Mouse (Mus musculus): ENCODE data around the gene Spint2. TPM values are rescaled to one million over a fixed set of nuclear protein-coding genes. Genes with fewer than 3 reads are reported as not detected.
A peak's percentile ranks its signal among the peaks of the same experiment; 100 is the strongest.

Gene Spint2
- polyA plus RNA-seq, 1 experiment from 2014 or later: 309 TPM

- Histone ChIP-seq H3K4me3 (ENCODE audit: low read length) (no peak overlapping the region), H3K9ac (ENCODE audit: low read length) (no peak overlapping the region), H3K36me3 (ENCODE audit: control insufficient read depth, insufficient read depth, low read length) (no peaks in the 10 kb centered on the region), H3K9me3 (ENCODE audit: control insufficient read depth, low read length) (no peaks in the 10 kb centered on the region), H3K27me3 (ENCODE audit: control insufficient read depth, insufficient read depth, low read depth, low read length) (no peaks in the 10 kb centered on the region), H3K4me1 (replicated peaks; ENCODE audit: control insufficient read depth, insufficient read depth, low read length) (peaks cover 19% of the 10 kb centered on the region), H3K4me2 (ENCODE audit: low read depth, low read length) (no peak overlapping the region), H3K27ac (ENCODE audit: low read length) (peak overlapping the region; percentile 77)
- peak; percentile 78 for ATAC-seq (ENCODE audit: low read depth)
- WGBS: 41% methylated on average over 8 of the region's 8 CpGs
Observed at GRCm38 (mm10) chr7:29271687-29272465, 9.8 kb downstream of the Spint2 start.

GRCm38 (mm10) chr7:29270445-29270844 lies 11.3 kb downstream of the Spint2 start:
- Histone ChIP-seq H3K9ac (ENCODE audit: low read length) (no peak overlapping the region), H3K4me1 (replicated peaks; ENCODE audit: control insufficient read depth, insufficient read depth, low read length) (peaks cover 19% of the 10 kb centered on the region), H3K4me3 (ENCODE audit: low read length) (no peak overlapping the region), H3K27me3 (ENCODE audit: control insufficient read depth, insufficient read depth, low read depth, low read length) (no peaks in the 10 kb centered on the region), H3K4me2 (ENCODE audit: low read depth, low read length) (no peak overlapping the region), H3K36me3 (ENCODE audit: control insufficient read depth, insufficient read depth, low read length) (no peaks in the 10 kb centered on the region), H3K9me3 (ENCODE audit: control insufficient read depth, low read length) (no peaks in the 10 kb centered on the region), H3K27ac (ENCODE audit: low read length) (no peak overlapping the region)
- no peak for ATAC-seq (ENCODE audit: low read depth)
- 79% methylated on average over 4 of the region's 4 CpGs for WGBS

DNA sequence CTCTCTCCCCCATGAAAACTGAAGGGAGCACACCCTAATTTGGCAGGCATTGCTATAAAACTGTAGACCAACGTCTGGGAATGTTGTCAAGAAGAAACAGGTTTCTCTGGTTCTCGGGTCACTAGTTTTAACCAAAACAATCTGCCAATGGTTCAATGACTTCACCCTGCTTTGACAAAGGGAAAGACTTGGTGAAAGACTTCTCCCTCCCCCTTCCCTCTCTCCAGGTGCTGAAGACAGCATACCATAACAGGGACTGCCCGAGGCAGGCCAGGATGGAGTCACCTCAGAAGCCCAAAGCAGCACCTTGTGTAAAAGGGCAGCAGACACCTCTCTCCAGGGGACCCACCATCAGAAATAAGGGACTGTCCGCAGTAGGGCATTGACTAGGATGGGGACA lies 14.8 kb downstream of the Spint2 start:
- WGBS: 43% methylated on average over 4 of the region's 4 CpGs
- no peak for ATAC-seq (ENCODE audit: low read depth)
- H3K27ac ChIP-seq (ENCODE audit: low read length): no peak overlapping the region

GRCm38 (mm10) chr7:29265636-29266035 lies 16.1 kb downstream of the Spint2 start:
- no peaks in the 10 kb centered on the region for H3K9me3 ChIP-seq (ENCODE audit: control insufficient read depth, low read length)
- no peak overlapping the region for H3K27ac ChIP-seq (ENCODE audit: low read length)
- H3K9ac ChIP-seq (ENCODE audit: low read length): no peak overlapping the region
- no peaks in the 10 kb centered on the region for H3K36me3 ChIP-seq (ENCODE audit: control insufficient read depth, insufficient read depth, low read length)
- 69% methylated on average over 7 of the region's 7 CpGs for WGBS
- H3K4me2 ChIP-seq (ENCODE audit: low read depth, low read length): no peak overlapping the region
- H3K27me3 ChIP-seq (ENCODE audit: control insufficient read depth, insufficient read depth, low read depth, low read length): no peaks in the 10 kb centered on the region
- H3K4me1 ChIP-seq (replicated peaks; ENCODE audit: control insufficient read depth, insufficient read depth, low read length): peaks cover 5% of the 10 kb centered on the region; the same call in 1 of the 2 replicates
- no peak for ATAC-seq (ENCODE audit: low read depth)
- H3K4me3 ChIP-seq (ENCODE audit: low read length): no peak overlapping the region

More for the DNA sequence above, 14.8 kb downstream of the Spint2 start:
- no peaks in the 10 kb centered on the region for H3K9me3 ChIP-seq (ENCODE audit: control insufficient read depth, low read length)
- no peak overlapping the region for H3K4me3 ChIP-seq (ENCODE audit: low read length)
- H3K4me2 ChIP-seq (ENCODE audit: low read depth, low read length): no peak overlapping the region
- H3K4me1 ChIP-seq (replicated peaks; ENCODE audit: control insufficient read depth, insufficient read depth, low read length): peaks cover 16% of the 10 kb centered on the region
- H3K9ac ChIP-seq (ENCODE audit: low read length): no peak overlapping the region
- no peaks in the 10 kb centered on the region for H3K36me3 ChIP-seq (ENCODE audit: control insufficient read depth, insufficient read depth, low read length)
- H3K27me3 ChIP-seq (ENCODE audit: control insufficient read depth, insufficient read depth, low read depth, low read length): no peaks in the 10 kb centered on the region

DNA sequence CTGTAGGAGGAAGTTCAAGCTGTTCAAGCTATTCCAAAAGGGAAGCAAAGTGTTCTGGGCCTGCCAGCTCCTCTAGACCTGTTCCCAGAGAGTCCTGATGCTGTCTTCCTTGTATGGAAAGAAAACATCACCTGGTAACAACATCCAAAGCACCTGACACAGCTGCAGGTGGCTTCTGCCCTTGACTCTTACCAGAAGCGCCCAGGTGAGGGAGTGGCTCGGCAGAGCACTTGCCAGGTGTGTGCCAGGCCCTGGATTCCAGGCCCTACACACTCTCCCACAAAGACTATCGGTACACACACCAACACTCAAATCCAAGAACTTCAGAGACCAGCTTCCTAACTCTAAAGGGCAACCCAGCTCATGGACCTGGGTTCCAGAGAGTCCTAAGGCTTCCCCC lies 17.9 kb downstream of the Spint2 start:
- no peak for ATAC-seq (ENCODE audit: low read depth)
- 73% methylated on average over 3 of the region's 3 CpGs for WGBS
- Histone ChIP-seq H3K9me3 (ENCODE audit: control insufficient read depth, low read length) (no peaks in the 10 kb centered on the region), H3K27ac (ENCODE audit: low read length) (no peak overlapping the region), H3K36me3 (ENCODE audit: control insufficient read depth, insufficient read depth, low read length) (no peaks in the 10 kb centered on the region), H3K4me3 (ENCODE audit: low read length) (no peak overlapping the region), H3K4me1 (replicated peaks; ENCODE audit: control insufficient read depth, insufficient read depth, low read length) (peaks cover 3% of the 10 kb centered on the region; the same call in 1 of the 2 replicates), H3K9ac (ENCODE audit: low read length) (no peak overlapping the region), H3K27me3 (ENCODE audit: control insufficient read depth, insufficient read depth, low read depth, low read length) (no peaks in the 10 kb centered on the region), H3K4me2 (ENCODE audit: low read depth, low read length) (no peak overlapping the region)

DNA sequence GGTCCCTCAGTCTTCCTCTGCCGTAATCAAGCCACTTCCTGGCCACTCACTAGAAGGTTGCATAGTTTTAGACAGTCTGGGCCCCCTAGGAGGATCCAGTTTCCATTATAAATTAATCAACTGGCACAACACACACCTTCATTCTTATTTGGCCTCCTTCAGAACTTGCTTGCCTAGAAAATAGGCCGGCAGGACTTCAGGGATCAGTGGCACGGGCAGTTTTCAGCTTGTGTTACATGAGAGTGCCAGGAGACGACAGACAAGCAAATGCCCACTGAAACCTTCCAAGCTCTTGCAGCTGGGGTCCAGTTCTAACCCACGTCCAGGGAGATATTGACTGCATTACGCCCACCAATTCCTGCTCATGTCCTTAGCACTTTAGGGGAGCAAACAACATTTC lies 19.6 kb downstream of the Spint2 start:
- WGBS: 51% methylated on average over 6 of the region's 6 CpGs
- Histone ChIP-seq H3K27me3 (ENCODE audit: control insufficient read depth, insufficient read depth, low read depth, low read length) (no peaks in the 10 kb centered on the region), H3K4me3 (ENCODE audit: low read length) (no peak overlapping the region), H3K9me3 (ENCODE audit: control insufficient read depth, low read length) (no peaks in the 10 kb centered on the region), H3K4me2 (ENCODE audit: low read depth, low read length) (no peak overlapping the region), H3K4me1 (replicated peaks; ENCODE audit: control insufficient read depth, insufficient read depth, low read length) (peaks cover 13% of the 10 kb centered on the region), H3K27ac (ENCODE audit: low read length) (no peak overlapping the region), H3K9ac (ENCODE audit: low read length) (no peak overlapping the region), H3K36me3 (ENCODE audit: control insufficient read depth, insufficient read depth, low read length) (no peaks in the 10 kb centered on the region)
- no peak for ATAC-seq (ENCODE audit: low read depth)

DNA sequence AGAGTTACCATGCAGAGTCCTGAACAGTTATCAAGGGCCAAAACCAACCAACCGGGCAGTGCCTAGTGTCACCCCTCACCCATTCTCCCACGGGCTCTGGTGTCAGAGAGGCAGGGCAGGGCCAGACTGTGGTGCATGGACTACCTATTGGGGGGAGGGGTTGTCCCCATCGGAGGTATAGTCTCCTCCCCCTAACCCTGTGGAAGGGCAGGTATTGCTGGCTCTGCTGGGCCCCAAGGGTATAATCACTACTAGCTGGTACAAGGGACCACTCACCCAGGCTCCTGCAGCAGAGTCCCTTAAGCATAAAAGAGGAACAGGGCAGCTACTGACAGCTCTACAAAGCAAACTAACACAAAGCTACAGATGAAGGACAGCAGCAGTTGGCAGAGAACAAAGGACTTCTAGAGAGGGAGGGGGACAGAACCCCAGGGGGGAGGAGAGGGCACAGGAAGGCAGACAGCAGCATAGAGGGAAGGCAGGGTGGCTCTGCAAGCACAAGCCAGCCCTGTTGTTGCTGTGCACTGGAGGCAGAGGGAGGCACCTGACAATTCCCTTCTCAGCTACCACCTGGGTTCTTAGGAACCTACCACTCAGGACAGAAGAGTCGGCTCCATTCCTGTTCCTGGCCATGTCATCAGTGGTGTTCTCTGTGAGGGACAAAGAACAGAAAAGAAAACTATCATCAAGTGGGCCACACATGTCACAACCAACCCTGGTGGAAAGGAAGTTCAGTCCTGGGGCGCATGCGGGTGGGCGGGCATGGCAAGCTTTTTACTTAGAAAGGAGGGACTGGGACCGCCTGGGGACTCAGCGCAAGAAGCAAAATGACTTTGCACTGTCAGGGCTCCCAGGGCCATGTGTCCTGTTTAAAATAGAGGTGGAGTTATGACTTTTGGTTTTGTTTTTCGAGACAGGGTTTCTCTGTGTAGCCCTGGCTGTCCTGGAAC lies 21.7 kb downstream of the Spint2 start:
- WGBS: 78% methylated on average over 10 of the region's 10 CpGs
- Histone ChIP-seq H3K9me3 (ENCODE audit: control insufficient read depth, low read length) (no peaks in the 10 kb centered on the region), H3K4me3 (ENCODE audit: low read length) (no peak overlapping the region), H3K27ac (ENCODE audit: low read length) (no peak overlapping the region), H3K4me1 (replicated peaks; ENCODE audit: control insufficient read depth, insufficient read depth, low read length) (peaks cover 10% of the 10 kb centered on the region), H3K27me3 (ENCODE audit: control insufficient read depth, insufficient read depth, low read depth, low read length) (no peaks in the 10 kb centered on the region), H3K36me3 (ENCODE audit: control insufficient read depth, insufficient read depth, low read length) (no peaks in the 10 kb centered on the region), H3K9ac (ENCODE audit: low read length) (no peak overlapping the region), H3K4me2 (ENCODE audit: low read depth, low read length) (no peak overlapping the region)
- ATAC-seq (ENCODE audit: low read depth): 0 out of 2 replicates have a peak, but pooled peaks have one; percentile 21

GRCm38 (mm10) chr7:29257368-29257767 lies 24.3 kb downstream of the Spint2 start:
- Histone ChIP-seq H3K4me2 (ENCODE audit: low read depth, low read length) (no peak overlapping the region), H3K36me3 (ENCODE audit: control insufficient read depth, insufficient read depth, low read length) (no peaks in the 10 kb centered on the region), H3K4me3 (ENCODE audit: low read length) (no peak overlapping the region), H3K9me3 (ENCODE audit: control insufficient read depth, low read length) (no peaks in the 10 kb centered on the region), H3K4me1 (replicated peaks; ENCODE audit: control insufficient read depth, insufficient read depth, low read length) (peaks cover 10% of the 10 kb centered on the region), H3K27ac (ENCODE audit: low read length) (peak overlapping the region; percentile 37; the same call in 1 of the 2 replicates), H3K9ac (ENCODE audit: low read length) (no peak overlapping the region), H3K27me3 (ENCODE audit: control insufficient read depth, insufficient read depth, low read depth, low read length) (no peaks in the 10 kb centered on the region)
- 78% methylated on average over 1 of the region's 1 CpGs for WGBS
- peak; percentile 61 for ATAC-seq (ENCODE audit: low read depth)

GRCm38 (mm10) chr7:29255875-29256274 lies 25.8 kb downstream of the Spint2 start:
- Histone ChIP-seq H3K4me1 (replicated peaks; ENCODE audit: control insufficient read depth, insufficient read depth, low read length) (peaks cover 10% of the 10 kb centered on the region), H3K4me3 (ENCODE audit: low read length) (no peak overlapping the region), H3K27me3 (ENCODE audit: control insufficient read depth, insufficient read depth, low read depth, low read length) (no peaks in the 10 kb centered on the region), H3K9me3 (ENCODE audit: control insufficient read depth, low read length) (no peaks in the 10 kb centered on the region), H3K9ac (ENCODE audit: low read length) (no peak overlapping the region), H3K36me3 (ENCODE audit: control insufficient read depth, insufficient read depth, low read length) (no peaks in the 10 kb centered on the region), H3K4me2 (ENCODE audit: low read depth, low read length) (no peak overlapping the region), H3K27ac (ENCODE audit: low read length) (no peak overlapping the region)
- ATAC-seq (ENCODE audit: low read depth): no peak
- WGBS: 71% methylated on average over 4 of the region's 4 CpGs

Data from lung, embryonic 16.5 days (tissue).